Mouse (Mus musculus) kidney, adult 18-20 months (tissue): ENCODE measurements at regions not wholly inside any gene's neighbourhood (a gene's known extent, or its start where the extent isn't known, plus 50 kb on each side); places are given as distances from the start of the nearest gene placed in this dataset.

Experiments
- DNase-seq: peaks from one replicate; pipeline ENCODE4 v3.0.0; 2021

GRCm38 (mm10) chr8:126655565-126655964 is 61.8 kb upstream of the Irf2bp2 start:
- no peak for DNase-seq

DNA sequence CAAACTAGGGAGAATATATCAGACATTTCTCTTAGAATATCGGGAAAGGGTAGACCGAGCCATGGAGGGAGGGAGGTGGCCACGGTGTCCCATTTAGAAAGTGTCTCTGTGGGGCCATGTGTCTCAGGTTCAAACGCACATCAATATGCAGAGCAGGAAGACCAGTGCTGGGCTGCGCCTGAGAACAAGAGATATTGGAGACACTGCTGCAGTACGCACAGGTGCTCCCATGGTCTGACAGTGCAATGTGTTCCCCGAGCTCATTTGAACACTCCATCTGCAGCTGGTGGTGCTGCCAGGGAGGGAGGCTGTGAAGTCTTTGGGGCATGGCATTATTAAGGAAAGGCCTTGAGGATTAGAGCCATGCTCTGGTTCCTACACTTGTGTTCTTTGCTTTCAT is 60.6 kb upstream of the Irf2bp2 start:
- DNase-seq: no peak

DNA sequence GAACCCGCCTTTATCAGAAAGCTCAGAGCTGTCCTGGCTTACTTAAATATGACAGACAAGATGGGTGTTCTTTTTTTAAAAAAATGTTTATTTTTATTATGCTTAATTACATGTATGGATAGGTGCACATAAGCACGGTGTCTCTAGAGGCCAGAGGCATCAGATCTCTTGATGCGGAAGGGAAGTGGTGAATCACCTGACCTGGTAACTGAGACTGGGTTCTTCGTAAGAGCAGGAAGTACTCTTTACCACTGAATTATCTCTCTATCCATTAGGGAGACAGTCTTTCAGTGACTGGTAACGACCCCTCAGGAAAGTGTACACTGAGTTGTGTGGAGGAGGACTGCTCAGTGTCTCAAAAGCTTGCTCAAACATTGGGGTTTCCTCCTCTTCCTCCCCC is 58.4 kb upstream of the Irf2bp2 start:
- DNase-seq: no peak

DNA sequence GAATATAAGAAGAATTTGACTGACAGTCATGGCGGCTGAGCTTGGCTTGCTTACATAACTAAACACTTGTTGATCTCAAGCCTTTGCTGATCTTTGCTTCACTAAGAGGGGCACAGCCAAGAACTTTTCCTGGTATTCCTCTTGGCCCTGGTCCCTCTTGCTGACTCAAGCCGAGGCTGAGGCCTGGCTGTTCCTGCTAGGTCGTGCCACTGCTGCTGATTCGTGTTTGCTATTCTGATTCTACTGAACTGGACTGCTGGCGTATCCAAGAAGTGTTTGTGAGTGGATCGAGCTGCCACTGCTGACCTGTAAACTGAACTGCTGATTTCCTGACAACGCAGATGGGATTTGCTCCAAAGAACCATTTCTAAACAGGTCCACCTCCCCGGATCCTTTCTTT is 57.2 kb upstream of the Irf2bp2 start:
- DNase-seq: peak; percentile 17

DNA sequence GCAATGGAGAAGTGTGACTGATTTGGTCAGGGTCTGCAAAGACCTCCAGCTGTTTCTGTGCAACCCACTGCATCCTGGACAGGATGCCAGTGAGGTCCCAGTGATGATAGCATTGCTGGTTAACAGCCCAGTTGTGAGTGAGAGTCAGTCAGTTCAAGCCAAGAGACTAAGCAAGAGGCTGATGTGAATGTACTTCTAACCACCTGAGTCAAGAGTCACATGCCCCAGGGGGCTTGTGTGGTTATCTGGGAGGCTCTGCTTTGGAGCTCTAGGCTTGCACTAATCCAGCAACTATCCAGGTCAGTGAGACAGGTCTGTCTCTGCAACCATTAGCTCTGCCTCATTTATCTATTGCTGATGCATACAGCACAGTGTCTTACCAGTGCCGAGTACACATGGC is 55.5 kb upstream of the Irf2bp2 start:
- DNase-seq: no peak

GRCm38 (mm10) chr8:126647350-126647749 is 53.6 kb upstream of the Irf2bp2 start:
- DNase-seq: no peak

GRCm38 (mm10) chr8:126646604-126647311 is 53.0 kb upstream of the Irf2bp2 start:
- DNase-seq: no peak

GRCm38 (mm10) chr8:126644179-126644578 is 50.4 kb upstream of the Irf2bp2 start:
- DNase-seq: no peak
